8 mouse cellular contexts compared by ENCODE assay signal in genomic region chr6:28981966-28982701, GRCm38 (mm10).
DNase-seq lines count a peak whose midpoint lies in the region; ATAC-seq and TF ChIP-seq lines count a peak whose summit lies in the region.

No protein-coding gene starts in this region.

- H3K27ac ChIP-seq in kidney, embryonic 14.5 days (ENCODE audit: low read depth, low read length), result no peak overlapping the region
- no peak overlapping the region for H3K27ac ChIP-seq in brown adipose tissue, adult 24 weeks (replicated peaks; ENCODE audit: low read depth, low read length)
- no peak overlapping the region for H3K27ac ChIP-seq in forebrain, embryonic 11.5 days (ENCODE audit: low read depth, low read length)
- no peak overlapping the region for H3K27ac ChIP-seq in hindbrain, embryonic 11.5 days (ENCODE audit: low read depth, low read length)
- no peak overlapping the region for H3K27ac ChIP-seq in liver, adult 2 months (replicated peaks; ENCODE audit: insufficient read depth, low read depth, low read length)
- H3K27ac ChIP-seq in neural tube, embryonic 12.5 days, result no peak overlapping the region

- peaks cover 9% of the 10 kb centered on the region; the same call in 1 of the 2 replicates for H3K4me1 ChIP-seq in kidney, embryonic 14.5 days (ENCODE audit: control insufficient read depth, insufficient read depth, low read length)
- peaks cover 7% of the 10 kb centered on the region for H3K4me1 ChIP-seq in brown adipose tissue, adult 24 weeks (ENCODE audit: control insufficient read depth, insufficient read depth, insufficient read length, low read length)
- peaks cover 13% of the 10 kb centered on the region for H3K4me1 ChIP-seq in forebrain, embryonic 11.5 days (replicated peaks; ENCODE audit: control insufficient read depth, insufficient read depth, low read length)
- H3K4me1 ChIP-seq in hindbrain, embryonic 11.5 days (replicated peaks; ENCODE audit: control insufficient read depth, insufficient read depth, low read length), result no peaks in the 10 kb centered on the region
- no peaks in the 10 kb centered on the region for H3K4me1 ChIP-seq in liver, adult 2 months (ENCODE audit: control insufficient read depth, insufficient read depth, low read length)
- peaks cover 15% of the 10 kb centered on the region; the same call in 1 of the 2 replicates for H3K4me1 ChIP-seq in neural tube, embryonic 12.5 days

- 12% methylated on average over 18 of the region's 18 CpGs for WGBS in kidney, embryonic 14.5 days
- 11% methylated on average over 18 of the region's 18 CpGs for WGBS in forebrain, embryonic 11.5 days
- 16% methylated on average over 18 of the region's 18 CpGs for WGBS in hindbrain, embryonic 11.5 days
- WGBS in liver, adult 2 months, result 20% methylated on average over 18 of the region's 18 CpGs
- WGBS in neural tube, embryonic 12.5 days, result 15% methylated on average over 18 of the region's 18 CpGs

- no peaks in the 10 kb centered on the region for H3K9me3 ChIP-seq in kidney, embryonic 14.5 days (ENCODE audit: control insufficient read depth, low read length)
- H3K9me3 ChIP-seq in forebrain, embryonic 11.5 days (ENCODE audit: control insufficient read depth, low read length), result no peaks in the 10 kb centered on the region
- H3K9me3 ChIP-seq in hindbrain, embryonic 11.5 days (ENCODE audit: control insufficient read depth, low read length), result no peaks in the 10 kb centered on the region
- no peaks in the 10 kb centered on the region for H3K9me3 ChIP-seq in neural tube, embryonic 12.5 days

- no peak overlapping the region for H3K4me3 ChIP-seq in kidney, embryonic 14.5 days (ENCODE audit: low read length)
- peak overlapping the region; percentile 54; the same call in 1 of the 2 replicates for H3K4me3 ChIP-seq in brown adipose tissue, adult 24 weeks (ENCODE audit: insufficient read depth, low read depth, low read length)
- H3K4me3 ChIP-seq in forebrain, embryonic 11.5 days (ENCODE audit: low read depth, low read length), result peak overlapping the region; percentile 49; the same call in 1 of the 2 replicates
- H3K4me3 ChIP-seq in hindbrain, embryonic 11.5 days (ENCODE audit: low read depth, low read length), result peak overlapping the region; percentile 54; the same call in 1 of the 2 replicates
- no peak overlapping the region for H3K4me3 ChIP-seq in liver, adult 2 months (ENCODE audit: insufficient read depth, low read depth, low read length)
- peak overlapping the region; percentile 39; the same call in 1 of the 2 replicates for H3K4me3 ChIP-seq in neural tube, embryonic 12.5 days

- ATAC-seq in kidney, embryonic 14.5 days (ENCODE audit: low FRiP score, low TSS enrichment), result no peak
- ATAC-seq in forebrain, embryonic 11.5 days (replicated peaks; ENCODE audit: low FRiP score), result no peak
- peak; percentile 1; the same call in 1 of the 2 replicates for ATAC-seq in hindbrain, embryonic 11.5 days (ENCODE audit: low FRiP score)
- ATAC-seq in neural tube, embryonic 12.5 days (ENCODE audit: low FRiP score, low read depth), result no peak

- DNase-seq in kidney, adult 11 months, result peak; percentile 26
- peak; percentile 86 for DNase-seq in forebrain, embryonic 11.5 days (ENCODE audit: low spot score)
- peak; percentile 79 for DNase-seq in hindbrain, embryonic 11.5 days (ENCODE audit: low spot score)
- peak; percentile 7 for DNase-seq in liver, adult 2 months (ENCODE audit: extremely low read depth, low read depth, low spot score)
- no peak for DNase-seq in natural killer cell, adult 2 months (ENCODE audit: low spot score in 2 of 2)

- H3K36me3 ChIP-seq in kidney, embryonic 14.5 days (ENCODE audit: control insufficient read depth, insufficient read depth, low read length), result no peaks in the 10 kb centered on the region
- no peaks in the 10 kb centered on the region for H3K36me3 ChIP-seq in forebrain, embryonic 11.5 days (ENCODE audit: control insufficient read depth, insufficient read depth, low read length)
- H3K36me3 ChIP-seq in hindbrain, embryonic 11.5 days (ENCODE audit: control insufficient read depth, insufficient read depth, low read length), result no peaks in the 10 kb centered on the region
- H3K36me3 ChIP-seq in liver, adult 2 months (ENCODE audit: control insufficient read depth, insufficient read depth, low read length), result no peaks in the 10 kb centered on the region
- no peaks in the 10 kb centered on the region for H3K36me3 ChIP-seq in neural tube, embryonic 12.5 days

- TF ChIP-seq POLR2A in liver, adult 2 months (IDR thresholded peaks at IDR 0.05; ENCODE audit: extremely low read depth, insufficient read depth, low read length), result no peak

- H3K4me2 ChIP-seq in kidney, embryonic 14.5 days (replicated peaks; ENCODE audit: low read depth, low read length), result no peak overlapping the region
- H3K4me2 ChIP-seq in forebrain, embryonic 11.5 days (ENCODE audit: low read depth, low read length, severe bottlenecking), result peak overlapping the region; percentile 89; the same call in 1 of the 2 replicates
- peak overlapping the region; percentile 94; the same call in 1 of the 2 replicates for H3K4me2 ChIP-seq in hindbrain, embryonic 11.5 days (replicated peaks; ENCODE audit: low read depth, low read length)
- peak overlapping the region; percentile 72 for H3K4me2 ChIP-seq in neural tube, embryonic 12.5 days (replicated peaks)

- no peaks in the 10 kb centered on the region for H3K79me2 ChIP-seq in liver, adult 2 months (ENCODE audit: control insufficient read depth, insufficient read depth, low read length)

- H3K27me3 ChIP-seq in kidney, embryonic 14.5 days (ENCODE audit: control insufficient read depth, insufficient read depth, low read length), result peaks cover 34% of the 10 kb centered on the region
- peaks cover 26% of the 10 kb centered on the region for H3K27me3 ChIP-seq in forebrain, embryonic 11.5 days (ENCODE audit: control insufficient read depth, insufficient read depth, low read length)
- H3K27me3 ChIP-seq in hindbrain, embryonic 11.5 days (ENCODE audit: control insufficient read depth, insufficient read depth, low read length), result peaks cover 21% of the 10 kb centered on the region
- peaks cover 9% of the 10 kb centered on the region; the same call in 1 of the 2 replicates for H3K27me3 ChIP-seq in liver, adult 2 months (ENCODE audit: control insufficient read depth, insufficient read depth, low read length)
- H3K27me3 ChIP-seq in neural tube, embryonic 12.5 days (replicated peaks), result peaks cover 32% of the 10 kb centered on the region

- no peak overlapping the region for H3K9ac ChIP-seq in kidney, embryonic 14.5 days (ENCODE audit: low read depth, low read length)
- H3K9ac ChIP-seq in forebrain, embryonic 11.5 days (ENCODE audit: low read length), result no peak overlapping the region
- no peak overlapping the region for H3K9ac ChIP-seq in hindbrain, embryonic 11.5 days (ENCODE audit: low read depth, low read length)
- H3K9ac ChIP-seq in liver, adult 2 months (ENCODE audit: low read depth, low read length), result no peak overlapping the region
- no peak overlapping the region for H3K9ac ChIP-seq in neural tube, embryonic 12.5 days

- TF ChIP-seq CTCF in liver, adult 2 months (IDR thresholded peaks at IDR 0.05; ENCODE audit: low read depth, low read length), result no peak

Comparison
In these comparisons a context has a peak if more than half of its experiments do, and no peak if none do; other contexts are left out.
1. DNase-seq: peak in kidney, adult 11 months (single experiment), forebrain, embryonic 11.5 days (single experiment), hindbrain, embryonic 11.5 days (single experiment) and liver, adult 2 months (single experiment); none in natural killer cell, adult 2 months (0 of 2).
2. H3K4me3 ChIP-seq: peak in brown adipose tissue, adult 24 weeks (single experiment), forebrain, embryonic 11.5 days (single experiment), hindbrain, embryonic 11.5 days (single experiment) and neural tube, embryonic 12.5 days (single experiment); none in kidney, embryonic 14.5 days (single experiment) and liver, adult 2 months (single experiment).